ENCODE assay signal across 10 mouse cellular contexts in the genomic region with DNA sequence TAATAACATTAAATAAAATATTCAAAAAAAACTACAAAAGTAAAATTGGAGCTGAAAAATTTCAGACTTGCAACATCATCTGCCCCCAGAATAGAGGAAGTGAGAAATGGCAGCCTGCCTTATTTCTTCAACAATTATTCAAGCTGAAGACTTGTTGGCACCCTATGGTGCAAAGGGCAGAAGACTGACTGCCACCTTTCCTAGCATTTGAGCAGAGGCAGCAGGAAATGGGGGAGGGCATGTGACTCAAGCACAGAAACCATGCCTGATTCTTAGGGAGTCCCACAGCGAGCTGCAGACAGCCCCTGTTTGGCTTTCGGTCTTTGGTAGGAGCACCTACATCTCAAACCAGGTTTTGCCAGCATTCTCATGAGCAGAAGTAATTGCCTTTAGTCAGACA.
DNase-seq lines count a peak whose midpoint lies in the region; ATAC-seq and TF ChIP-seq lines count a peak whose summit lies in the region.
"Had no signal": no experiment of that assay in that cellular context is flagged by ENCODE, and none has a peak within 500 bp of the region (broad histone marks: within the 10 kb centered on the region; RNA-seq: fewer than 3 reads in every experiment).

No protein-coding gene starts in this region.

- no peaks in the 10 kb centered on the region for H3K27me3 ChIP-seq in embryonic facial prominence, embryonic 10.5 days (replicated peaks; ENCODE audit: low read depth, poor library complexity, severe bottlenecking)
- H3K27me3 ChIP-seq: megakaryocyte, embryonic 14.5 days had no signal

- no peak overlapping the region for H3K4me3 ChIP-seq in left cerebral cortex, adult 2 months
- no peak overlapping the region for H3K4me3 ChIP-seq in bone marrow macrophage, adult 2 months (ENCODE audit: insufficient read depth, low read length)
- H3K4me3 ChIP-seq in embryonic facial prominence, embryonic 10.5 days: no peak overlapping the region
- H3K4me3 ChIP-seq: limb, embryonic 10.5 days; megakaryocyte, embryonic 14.5 days had no signal

- DNase-seq in left cerebral cortex, postnatal 4 days: peak; percentile 13
- no peak for DNase-seq in left cerebral cortex, adult 2 months (ENCODE audit: extremely low spot score in 1 of 2, low spot score in 2 of 2)
- DNase-seq in thymus, postnatal 25 days: peak; percentile 33
- no peak for DNase-seq in embryonic facial prominence, embryonic 10.5 days (ENCODE audit: low spot score)
- DNase-seq in adrenal gland, postnatal 36 days: no peak

- WGBS in embryonic facial prominence, embryonic 10.5 days: 68% methylated on average over 2 of the region's 2 CpGs

- intact Hi-C loops in left cerebral cortex, postnatal 4 days (cut with DNase I): no loop called here
- intact Hi-C loops in left cerebral cortex, adult 2 months (cut with DNase I): no loop called here

- no peak for TF ChIP-seq CTCF in left cerebral cortex, adult 2 months (IDR thresholded peaks at IDR 0.05)
- TF ChIP-seq CTCF in bone marrow macrophage, adult 2 months (IDR thresholded peaks at IDR 0.05; ENCODE audit: low read depth, low read length): no peak

- no peaks in the 10 kb centered on the region for H3K36me3 ChIP-seq in embryonic facial prominence, embryonic 10.5 days (replicated peaks)
- H3K36me3 ChIP-seq: limb, embryonic 10.5 days had no signal

- ATAC-seq in monocyte, adult 5-6 weeks (replicated peaks; ENCODE audit: insufficient number of reproducible peaks, low FRiP score, low TSS enrichment, poor library complexity, severe bottlenecking): peak; percentile 84
- ATAC-seq: forebrain, embryonic 16.5 days had no signal

- H3K9me3 ChIP-seq in embryonic facial prominence, embryonic 10.5 days: no peaks in the 10 kb centered on the region
- H3K9me3 ChIP-seq: limb, embryonic 10.5 days; megakaryocyte, embryonic 14.5 days had no signal

- H3K4me1 ChIP-seq in bone marrow macrophage, adult 2 months (ENCODE audit: control insufficient read depth, insufficient read depth, low read length): peaks cover 35% of the 10 kb centered on the region
- peaks cover 4% of the 10 kb centered on the region; the same call in 1 of the 2 replicates for H3K4me1 ChIP-seq in embryonic facial prominence, embryonic 10.5 days

- no peak overlapping the region for H3K27ac ChIP-seq in left cerebral cortex, adult 2 months
- peak overlapping the region; percentile 90 for H3K27ac ChIP-seq in bone marrow macrophage, adult 2 months (ENCODE audit: insufficient read depth, low read depth, low read length)
- no peak overlapping the region for H3K27ac ChIP-seq in embryonic facial prominence, embryonic 10.5 days (replicated peaks)
- H3K27ac ChIP-seq: limb, embryonic 10.5 days had no signal

- TF ChIP-seq POLR2A in bone marrow macrophage, adult 2 months (IDR thresholded peaks at IDR 0.05; ENCODE audit: borderline replicate concordance, low read depth, low read length): no peak

Comparison
In these comparisons a context has a peak if more than half of its experiments do, and no peak if none do; other contexts are left out.
1. DNase-seq: peak in left cerebral cortex, postnatal 4 days (single experiment) and thymus, postnatal 25 days (single experiment); none in left cerebral cortex, adult 2 months (0 of 2), embryonic facial prominence, embryonic 10.5 days (single experiment) and adrenal gland, postnatal 36 days (0 of 2).